In genomic region chr6:8950611-8951325, GRCm38 (mm10) we compare ENCODE assay signal across 8 mouse cellular contexts. TPM values are rescaled to one million over a fixed set of nuclear protein-coding genes. Genes with fewer than 3 reads are reported as not detected.
DNase-seq lines count a peak whose midpoint lies in the region; ATAC-seq and TF ChIP-seq lines count a peak whose summit lies in the region.

No protein-coding gene starts in this region.

- H3K27me3 ChIP-seq in testis, adult 2 months (ENCODE audit: control insufficient read depth, insufficient read depth, low read length): peaks cover 14% of the 10 kb centered on the region; the same call in 1 of the 2 replicates
- peaks cover 83% of the 10 kb centered on the region for H3K27me3 ChIP-seq in liver, embryonic 15.5 days

- H3K27ac ChIP-seq in testis, adult 2 months (ENCODE audit: control insufficient read depth, insufficient read depth, low read depth, low read length): no peak overlapping the region
- no peak overlapping the region for H3K27ac ChIP-seq in liver, embryonic 15.5 days (replicated peaks)

- peak; percentile 5 to 15 for DNase-seq in cerebellum, postnatal 36 days
- DNase-seq in cerebellum, adult 8-10 months: no peak
- DNase-seq in testis, postnatal 14 days (ENCODE audit: low spot score): no peak
- DNase-seq in urinary bladder, postnatal 25 days (ENCODE audit: low spot score): no peak
- DNase-seq in left cerebral cortex, adult 9 months (ENCODE audit: low spot score in 2 of 2): no peak
- no peak for DNase-seq in frontal cortex, postnatal 36 days (ENCODE audit: low spot score in 2 of 2)

- TF ChIP-seq POLR2A in testis, adult 2 months (IDR thresholded peaks at IDR 0.05; ENCODE audit: control insufficient read depth, low read depth, low read length): no peak

- peak overlapping the region; percentile 39 for H3K4me2 ChIP-seq in liver, embryonic 15.5 days

- no peak for TF ChIP-seq CTCF in testis, adult 2 months (IDR thresholded peaks at IDR 0.05; ENCODE audit: control insufficient read depth, insufficient read depth, insufficient replicate concordance, low read depth, low read length)

- ATAC-seq in liver, embryonic 15.5 days (ENCODE audit: insufficient read depth): no peak

- peaks cover 31% of the 10 kb centered on the region for H3K4me1 ChIP-seq in testis, adult 2 months (ENCODE audit: control insufficient read depth, insufficient read depth, low read length)
- 0 out of 2 replicates have a peak, but pooled peaks cover 3% of the 10 kb centered on the region for H3K4me1 ChIP-seq in liver, embryonic 15.5 days (replicated peaks)

- 2% methylated on average over 26 of the region's 26 CpGs for WGBS in liver, embryonic 15.5 days (ENCODE audit: insufficient replicate concordance)

- H3K36me3 ChIP-seq in testis, adult 2 months (ENCODE audit: control insufficient read depth, insufficient read depth, low read length): no peaks in the 10 kb centered on the region
- no peaks in the 10 kb centered on the region for H3K36me3 ChIP-seq in liver, embryonic 15.5 days (replicated peaks)

- H3K9me3 ChIP-seq in liver, embryonic 15.5 days (replicated peaks): no peaks in the 10 kb centered on the region

- peak overlapping the region; percentile 76 for H3K4me3 ChIP-seq in testis, adult 2 months (ENCODE audit: control insufficient read depth, low read depth, low read length)
- H3K4me3 ChIP-seq in liver, embryonic 15.5 days (replicated peaks): no peak overlapping the region

- no peak overlapping the region for H3K9ac ChIP-seq in liver, embryonic 15.5 days

RNA-seq across cellular contexts. Expression of gene Nxph1, which starts 2.5 kb away (rescaled TPM):
- 1.00 and 1.6 TPM in 2 replicates for polyA plus RNA-seq in testis, adult 2 months (2012; rRNA removed)
- 0.07 and 0.12 TPM in 2 replicates for polyA plus RNA-seq in liver, embryonic 15.5 days (2015; fragmentation: Nextera tagmentation; extraction: Ambion mirVana)

Comparison
In these comparisons a context has a peak if more than half of its experiments do, and no peak if none do; other contexts are left out.
1. DNase-seq: peak in cerebellum, postnatal 36 days (2 of 2); none in cerebellum, adult 8-10 months (single experiment), testis, postnatal 14 days (single experiment), urinary bladder, postnatal 25 days (single experiment), left cerebral cortex, adult 9 months (0 of 2) and frontal cortex, postnatal 36 days (0 of 2).